Mouse (Mus musculus): ENCODE measurements around the gene Krt8. TPM values are rescaled to one million over a fixed set of nuclear protein-coding genes. Genes with fewer than 3 reads are reported as not detected.

The Krt8 gene
- polyA plus RNA-seq, 1 experiment from 2014 or later = 129 TPM

DNA sequence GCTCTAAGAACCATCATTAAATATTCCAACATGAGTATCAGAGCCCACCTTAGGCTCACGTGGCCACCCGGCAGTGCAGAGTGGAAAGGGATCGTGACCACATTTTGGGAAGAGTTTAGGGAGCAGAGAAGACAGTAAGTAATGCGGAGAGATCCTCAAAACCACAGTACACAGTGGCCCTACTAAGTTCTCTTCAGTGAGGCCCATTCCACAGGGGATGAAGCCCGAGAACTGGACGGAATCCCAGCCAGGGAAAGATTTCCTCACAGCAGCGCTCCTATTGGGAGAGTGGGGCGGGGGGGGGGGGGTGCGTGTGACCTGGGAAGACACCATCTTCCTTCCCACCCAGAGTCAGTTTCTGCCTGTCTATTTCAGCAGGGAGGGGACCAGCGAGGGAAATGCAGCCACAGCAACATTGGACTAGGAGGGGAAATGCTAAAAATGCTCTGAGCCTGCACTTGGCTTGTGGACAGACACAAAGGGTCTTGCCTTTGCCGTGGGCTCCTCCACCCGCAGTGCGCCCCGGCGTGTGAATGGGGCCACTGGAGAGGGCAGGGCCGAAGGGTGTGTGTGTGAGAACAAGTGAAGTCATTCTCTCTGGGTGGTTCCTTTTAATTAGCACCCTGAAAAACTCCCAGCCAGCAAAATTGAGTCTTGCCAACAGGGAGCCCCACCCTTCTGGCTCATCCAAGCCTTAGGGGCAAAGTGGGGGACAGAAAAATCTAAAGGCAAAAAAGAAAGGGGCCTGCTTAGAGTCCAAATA, 30.0 kb downstream of the Krt8 start:
- DNase-seq (peak; percentile 33), ATAC-seq (no peak)
- Histone ChIP-seq H3K9me3 (ENCODE audit: low read length) (no peaks in the 10 kb centered on the region), H3K4me2 (ENCODE audit: low read depth, low read length) (0 out of 2 replicates have a peak overlapping the region, but pooled peaks have one; percentile 39), H3K27ac (ENCODE audit: low read depth) (peak overlapping the region; percentile 85; the same call in 1 of the 2 replicates), H3K4me1 (ENCODE audit: insufficient read depth) (peaks cover 47% of the 10 kb centered on the region), H3K27me3 (ENCODE audit: insufficient read depth, low read length) (peaks cover 7% of the 10 kb centered on the region; the same call in 1 of the 2 replicates), H3K9ac (replicated peaks) (no peak overlapping the region), H3K4me3 (ENCODE audit: low read depth, low read length) (no peak overlapping the region), H3K36me3 (replicated peaks; ENCODE audit: insufficient read depth, low read length) (no peaks in the 10 kb centered on the region)
- 62% methylated on average over 15 of the region's 16 CpGs for WGBS (ENCODE audit: insufficient replicate concordance)
- TF ChIP-seq EP300 (IDR thresholded peaks at IDR 0.05; ENCODE audit: low read depth) (no peak), CTCF (IDR thresholded peaks at IDR 0.05; ENCODE audit: low read depth) (no peak)

DNA sequence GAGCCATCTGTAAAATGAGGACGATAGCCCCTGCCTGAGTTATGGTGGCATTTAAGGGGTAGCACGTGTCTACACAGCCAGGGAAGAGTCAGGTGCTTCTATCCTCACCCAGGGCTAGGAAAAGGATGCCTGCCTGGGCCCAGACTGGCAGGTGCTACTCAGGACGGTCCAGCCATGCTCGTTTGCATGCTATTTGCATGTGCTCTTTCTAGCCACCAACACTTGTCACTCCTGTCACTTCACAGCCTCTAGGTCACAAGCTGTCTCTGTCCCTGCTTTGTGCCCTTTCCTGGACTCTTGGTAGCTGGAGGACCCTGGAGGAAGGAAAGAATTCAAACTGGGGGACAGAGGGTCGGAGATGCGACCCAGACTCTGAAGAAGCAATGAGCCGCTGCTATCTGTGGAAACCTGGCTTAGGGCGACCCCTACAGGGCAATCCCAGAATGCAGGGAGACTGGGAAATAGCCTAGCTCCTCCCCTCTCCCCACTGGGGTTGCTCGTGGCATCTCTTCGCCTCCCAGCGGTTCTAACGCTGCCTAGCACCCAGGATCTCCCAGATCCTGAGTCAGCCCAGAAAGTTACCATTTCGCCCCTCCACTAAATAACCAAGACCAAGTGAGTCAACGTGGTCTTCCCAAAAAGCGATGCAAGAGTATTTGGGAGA, 30.7 kb downstream of the Krt8 start:
- peaks cover 7% of the 10 kb centered on the region; the same call in 1 of the 2 replicates for H3K27me3 ChIP-seq (ENCODE audit: insufficient read depth, low read length)
- no peaks in the 10 kb centered on the region for H3K9me3 ChIP-seq (ENCODE audit: low read length)
- DNase-seq (peak; percentile 96), ATAC-seq (peak; percentile 27; the same call in 1 of the 2 replicates)
- TF ChIP-seq CTCF (IDR thresholded peaks at IDR 0.05; ENCODE audit: low read depth) = peak; percentile 98
- no peak for TF ChIP-seq EP300 (IDR thresholded peaks at IDR 0.05; ENCODE audit: low read depth)
- H3K9ac ChIP-seq (replicated peaks) = no peak overlapping the region
- peaks cover 42% of the 10 kb centered on the region for H3K4me1 ChIP-seq (ENCODE audit: insufficient read depth)
- no peaks in the 10 kb centered on the region for H3K36me3 ChIP-seq (replicated peaks; ENCODE audit: insufficient read depth, low read length)
- H3K4me2 ChIP-seq (ENCODE audit: low read depth, low read length) = 0 out of 2 replicates have a peak overlapping the region, but pooled peaks have one; percentile 39
- H3K27ac ChIP-seq (ENCODE audit: low read depth) = peak overlapping the region; percentile 14; the same call in 1 of the 2 replicates
- no peak overlapping the region for H3K4me3 ChIP-seq (ENCODE audit: low read depth, low read length)
- WGBS (ENCODE audit: insufficient replicate concordance) = 15% methylated on average over 15 of the region's 15 CpGs

DNA sequence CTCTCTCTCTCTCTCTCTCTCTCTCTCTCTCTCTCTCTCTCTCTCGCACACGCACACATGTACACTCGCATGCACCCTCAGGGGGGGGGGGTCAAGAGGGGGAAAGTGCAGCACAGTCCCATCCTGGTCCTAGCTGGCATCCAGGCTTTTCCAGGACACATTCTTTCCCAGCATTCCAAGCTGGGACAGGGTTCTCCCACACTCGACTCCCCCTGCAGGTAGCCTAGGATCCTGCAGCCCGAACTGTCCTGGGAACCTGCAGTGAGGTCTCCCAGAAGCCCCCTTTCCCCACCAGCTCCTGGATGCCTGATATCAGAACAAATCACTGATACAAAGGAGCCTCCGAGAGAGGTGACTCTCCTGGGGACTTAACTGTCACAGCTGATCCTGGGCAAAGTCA, 33.7 kb downstream of the Krt8 start:
- ATAC-seq (no peak), DNase-seq (peak; percentile 61)
- Histone ChIP-seq H3K4me3 (ENCODE audit: low read depth, low read length) (no peak overlapping the region), H3K27ac (ENCODE audit: low read depth) (no peak overlapping the region), H3K9me3 (ENCODE audit: low read length) (no peaks in the 10 kb centered on the region), H3K27me3 (ENCODE audit: insufficient read depth, low read length) (peaks cover 7% of the 10 kb centered on the region; the same call in 1 of the 2 replicates), H3K9ac (replicated peaks) (no peak overlapping the region), H3K4me1 (ENCODE audit: insufficient read depth) (peaks cover 15% of the 10 kb centered on the region), H3K36me3 (replicated peaks; ENCODE audit: insufficient read depth, low read length) (no peaks in the 10 kb centered on the region), H3K4me2 (ENCODE audit: low read depth, low read length) (no peak overlapping the region)
- 23% methylated on average over 6 of the region's 6 CpGs for WGBS (ENCODE audit: insufficient replicate concordance)
- TF ChIP-seq EP300 (IDR thresholded peaks at IDR 0.05; ENCODE audit: low read depth) (no peak), CTCF (IDR thresholded peaks at IDR 0.05; ENCODE audit: low read depth) (peak; percentile 71)

- DNase-seq = no peak
Measured at GRCm38 (mm10) chr15:101966808-101967207, 37.5 kb downstream of the Krt8 start.

GRCm38 (mm10) chr15:101958891-101959290, 45.4 kb downstream of the Krt8 start:
- H3K9ac ChIP-seq (replicated peaks) = no peak overlapping the region
- no peaks in the 10 kb centered on the region for H3K9me3 ChIP-seq (ENCODE audit: low read length)
- WGBS (ENCODE audit: insufficient replicate concordance) = 75% methylated on average over 3 of the region's 3 CpGs
- H3K4me1 ChIP-seq (ENCODE audit: insufficient read depth) = no peaks in the 10 kb centered on the region
- ATAC-seq (no peak), DNase-seq (no peak)
- H3K4me2 ChIP-seq (ENCODE audit: low read depth, low read length) = no peak overlapping the region
- H3K36me3 ChIP-seq (replicated peaks; ENCODE audit: insufficient read depth, low read length) = no peaks in the 10 kb centered on the region
- H3K4me3 ChIP-seq (ENCODE audit: low read depth, low read length) = no peak overlapping the region
- TF ChIP-seq CTCF (IDR thresholded peaks at IDR 0.05; ENCODE audit: low read depth) (no peak), EP300 (IDR thresholded peaks at IDR 0.05; ENCODE audit: low read depth) (no peak)
- no peak overlapping the region for H3K27ac ChIP-seq (ENCODE audit: low read depth)
- no peaks in the 10 kb centered on the region for H3K27me3 ChIP-seq (ENCODE audit: insufficient read depth, low read length)

More at GRCm38 (mm10) chr15:101966808-101967207, 37.5 kb downstream of the Krt8 start:
- 68% methylated on average over 8 of the region's 8 CpGs for WGBS (ENCODE audit: insufficient replicate concordance)
- Histone ChIP-seq H3K4me2 (ENCODE audit: low read depth, low read length) (no peak overlapping the region), H3K9ac (replicated peaks) (no peak overlapping the region), H3K4me1 (ENCODE audit: insufficient read depth) (no peaks in the 10 kb centered on the region), H3K27me3 (ENCODE audit: insufficient read depth, low read length) (0 out of 2 replicates have a peak, but pooled peaks cover 1% of the 10 kb centered on the region), H3K27ac (ENCODE audit: low read depth) (no peak overlapping the region), H3K36me3 (replicated peaks; ENCODE audit: insufficient read depth, low read length) (no peaks in the 10 kb centered on the region), H3K9me3 (ENCODE audit: low read length) (no peaks in the 10 kb centered on the region), H3K4me3 (ENCODE audit: low read depth, low read length) (no peak overlapping the region)
- TF ChIP-seq CTCF (IDR thresholded peaks at IDR 0.05; ENCODE audit: low read depth) = no peak
- no peak for TF ChIP-seq EP300 (IDR thresholded peaks at IDR 0.05; ENCODE audit: low read depth)
- no peak for ATAC-seq

DNA sequence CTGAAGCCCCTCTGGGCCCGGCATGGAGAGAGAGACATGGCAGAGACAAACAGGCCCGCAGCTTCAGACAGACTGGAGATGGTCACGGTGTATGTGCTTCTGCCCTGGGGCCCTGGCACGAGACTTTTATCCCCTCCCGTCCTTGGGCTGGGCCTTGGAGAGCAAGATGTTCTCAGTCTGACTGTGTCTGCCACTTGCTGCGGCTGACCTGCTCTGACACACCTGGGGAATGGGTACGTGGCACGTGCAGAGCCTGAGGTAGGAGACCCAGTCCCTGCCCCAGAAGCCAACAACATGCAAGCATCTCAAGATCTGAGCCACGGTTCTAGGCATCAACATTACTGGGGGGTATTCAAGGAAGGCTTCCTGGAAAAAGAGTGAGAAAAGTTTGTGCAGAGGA, 50.1 kb downstream of the Krt8 start, which contains the start of gene Krt78:
Gene Krt78 (minus strand): TSS at position 101 of the 400 bp plus-strand sequence.
- Histone ChIP-seq H3K9me3 (ENCODE audit: low read length) (no peaks in the 10 kb centered on the region), H3K9ac (replicated peaks) (no peak within 1 kb of the TSS), H3K4me3 (ENCODE audit: low read depth, low read length) (no peak within 1 kb of the TSS), H3K4me2 (ENCODE audit: low read depth, low read length) (no peak within 1 kb of the TSS), H3K27me3 (ENCODE audit: insufficient read depth, low read length) (0 out of 2 replicates have a peak, but pooled peaks cover 6% of the 10 kb centered on the region), H3K4me1 (ENCODE audit: insufficient read depth) (no peaks in the 10 kb centered on the region), H3K27ac (ENCODE audit: low read depth) (no peak within 1 kb of the TSS), H3K36me3 (replicated peaks; ENCODE audit: insufficient read depth, low read length) (no peaks in the 10 kb centered on the region)
- TF ChIP-seq EP300 (IDR thresholded peaks at IDR 0.05; ENCODE audit: low read depth) (no peak), CTCF (IDR thresholded peaks at IDR 0.05; ENCODE audit: low read depth) (no peak)
- DNase-seq = no peak
- ATAC-seq = no peak
- WGBS (ENCODE audit: insufficient replicate concordance) = 71% methylated on average over 9 of the region's 9 CpGs

All from liver, postnatal 0 days (tissue).